Mouse (Mus musculus): ENCODE measurements around the gene Rnf182. TPM values are rescaled to one million over a fixed set of nuclear protein-coding genes. Genes with fewer than 3 reads are reported as not detected.

The Rnf182 gene
- polyA plus RNA-seq, 1 experiment from 2014 or later = 37.3 TPM

DNA sequence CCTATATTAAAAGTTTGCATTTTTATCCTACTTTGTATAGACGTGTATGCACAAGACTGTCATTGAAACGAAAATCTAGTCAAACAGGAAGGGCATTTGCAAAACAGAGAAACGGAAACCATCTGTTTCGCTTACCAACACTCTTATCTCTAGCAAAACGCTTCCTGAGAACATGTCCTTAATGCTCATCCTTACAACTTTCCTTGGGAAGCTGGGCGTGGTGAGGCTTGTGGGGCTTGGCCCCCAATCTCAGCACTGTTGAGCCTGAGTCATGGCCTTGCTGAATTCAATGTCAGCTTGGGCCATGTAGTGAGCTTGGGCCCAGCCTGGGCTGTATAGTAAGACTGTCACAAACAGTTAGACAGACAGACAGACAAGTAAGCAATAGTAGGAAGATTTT is 51.4 kb downstream of the Rnf182 start:
- Histone ChIP-seq H3K9ac (no peak overlapping the region), H3K4me1 (replicated peaks) (no peaks in the 10 kb centered on the region), H3K27ac (replicated peaks) (no peak overlapping the region), H3K4me2 (no peak overlapping the region), H3K4me3 (no peak overlapping the region), H3K27me3 (no peaks in the 10 kb centered on the region), H3K9me3 (no peaks in the 10 kb centered on the region), H3K36me3 (peaks cover 5% of the 10 kb centered on the region; the same call in 1 of the 2 replicates)
- 90% methylated on average over 6 of the region's 6 CpGs for WGBS
- ATAC-seq (ENCODE audit: low FRiP score, low read depth) = no peak

DNA sequence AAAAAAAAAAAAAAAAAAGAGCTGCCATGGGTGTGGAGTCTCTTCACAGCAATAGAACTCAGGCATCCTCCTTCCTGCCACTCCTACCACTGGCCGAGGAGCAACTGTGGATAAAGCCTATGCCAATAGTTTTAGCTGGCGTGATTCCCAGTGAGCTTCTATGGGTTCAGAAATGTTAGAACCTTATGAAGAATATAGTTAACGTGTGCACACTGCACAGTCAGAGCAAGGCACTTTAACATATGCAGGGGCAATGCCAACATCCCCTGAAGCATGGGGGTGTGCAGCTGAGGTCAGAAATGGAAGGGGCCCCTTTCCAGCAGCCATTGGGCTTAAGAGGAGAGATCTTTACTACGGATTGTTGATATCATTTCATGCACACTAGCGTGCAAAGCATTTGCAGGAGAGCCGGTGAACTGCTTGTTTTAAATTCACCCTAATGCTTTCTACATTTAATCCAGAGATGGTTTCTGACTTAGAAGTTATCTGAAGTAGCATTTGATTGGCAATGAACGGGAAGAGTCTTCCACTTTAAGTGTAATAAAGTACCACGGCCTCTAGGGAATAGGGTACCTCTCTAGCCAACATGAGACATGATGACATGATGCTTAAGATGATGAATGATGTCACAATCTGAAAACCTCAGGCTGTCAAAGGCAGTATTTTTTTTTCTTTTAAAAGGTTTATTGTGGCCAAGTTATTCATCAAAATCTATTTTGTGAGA is 61.8 kb downstream of the Rnf182 start:
- Histone ChIP-seq H3K36me3 (no peaks in the 10 kb centered on the region), H3K27me3 (no peaks in the 10 kb centered on the region), H3K4me2 (no peak overlapping the region), H3K27ac (replicated peaks) (no peak overlapping the region), H3K9ac (no peak overlapping the region), H3K4me3 (no peak overlapping the region), H3K9me3 (no peaks in the 10 kb centered on the region), H3K4me1 (replicated peaks) (no peaks in the 10 kb centered on the region)
- WGBS = 66% methylated on average over 8 of the region's 8 CpGs
- no peak for ATAC-seq (ENCODE audit: low FRiP score, low read depth)

DNA sequence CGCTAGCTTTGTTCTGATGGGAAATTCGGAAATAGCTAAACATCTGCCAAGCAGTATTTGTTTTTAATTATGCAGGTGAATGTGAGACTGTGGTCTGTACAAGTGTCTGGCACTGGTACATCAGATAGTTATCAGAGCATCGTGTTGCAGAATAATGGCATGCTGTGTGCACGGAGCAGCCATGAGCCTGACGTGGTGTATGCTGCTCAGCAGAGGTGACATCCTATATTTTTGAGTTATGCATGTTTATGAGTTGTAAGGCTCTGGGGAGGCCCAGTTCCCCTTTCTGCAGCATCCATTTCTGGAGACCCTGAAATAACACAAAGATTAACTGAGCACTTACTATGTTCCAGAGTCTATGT is 62.4 kb downstream of the Rnf182 start:
- H3K4me3 ChIP-seq = no peak overlapping the region
- H3K36me3 ChIP-seq = no peaks in the 10 kb centered on the region
- 66% methylated on average over 5 of the region's 5 CpGs for WGBS
- H3K27me3 ChIP-seq = no peaks in the 10 kb centered on the region
- H3K4me1 ChIP-seq (replicated peaks) = no peaks in the 10 kb centered on the region
- no peak for ATAC-seq (ENCODE audit: low FRiP score, low read depth)
- H3K4me2 ChIP-seq = no peak overlapping the region
- no peak overlapping the region for H3K9ac ChIP-seq
- H3K27ac ChIP-seq (replicated peaks) = no peak overlapping the region
- no peaks in the 10 kb centered on the region for H3K9me3 ChIP-seq

DNA sequence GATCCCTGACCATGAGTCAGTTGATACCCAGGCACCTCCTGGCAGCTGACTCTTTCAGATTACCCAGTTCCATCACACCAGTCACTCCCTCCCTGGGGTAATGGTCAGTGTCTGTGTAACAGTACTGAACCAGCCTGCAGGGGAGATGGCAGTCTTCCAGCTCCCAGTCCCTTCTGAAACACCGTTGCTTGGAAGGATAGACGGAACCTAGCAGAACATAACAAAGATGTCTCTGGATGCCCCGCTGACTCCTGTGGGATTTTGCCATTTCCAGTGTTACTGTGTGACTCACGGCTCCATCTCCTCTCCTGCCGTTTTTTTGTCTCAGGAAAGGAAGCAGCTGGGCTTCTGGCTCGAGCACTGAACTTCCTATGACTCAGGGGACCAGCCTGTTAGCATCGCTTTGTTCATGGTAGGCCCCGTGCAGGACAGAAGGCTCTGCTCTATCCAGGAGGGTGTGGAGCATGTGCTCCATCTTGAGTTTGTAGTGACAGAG is 69.0 kb downstream of the Rnf182 start:
- Histone ChIP-seq H3K4me3 (no peak overlapping the region), H3K9ac (no peak overlapping the region), H3K36me3 (no peaks in the 10 kb centered on the region), H3K27me3 (no peaks in the 10 kb centered on the region), H3K4me2 (no peak overlapping the region), H3K27ac (replicated peaks) (peak overlapping the region; percentile 46), H3K4me1 (replicated peaks) (peaks cover 15% of the 10 kb centered on the region), H3K9me3 (no peaks in the 10 kb centered on the region)
- WGBS = 16% methylated on average over 8 of the region's 8 CpGs
- peak; percentile 88 for ATAC-seq (ENCODE audit: low FRiP score, low read depth)

GRCm38 (mm10) chr13:43688065-43688464 is 72.6 kb downstream of the Rnf182 start:
- no peaks in the 10 kb centered on the region for H3K36me3 ChIP-seq
- no peak for ATAC-seq (ENCODE audit: low FRiP score, low read depth)
- no peaks in the 10 kb centered on the region for H3K9me3 ChIP-seq
- H3K4me3 ChIP-seq = no peak overlapping the region
- no peaks in the 10 kb centered on the region for H3K27me3 ChIP-seq
- H3K4me1 ChIP-seq (replicated peaks) = peaks cover 24% of the 10 kb centered on the region
- no peak overlapping the region for H3K9ac ChIP-seq
- H3K27ac ChIP-seq (replicated peaks) = no peak overlapping the region
- 94% methylated on average over 10 of the region's 10 CpGs for WGBS
- H3K4me2 ChIP-seq = no peak overlapping the region

- Histone ChIP-seq H3K4me1 (replicated peaks) (peaks cover 14% of the 10 kb centered on the region), H3K9ac (no peak overlapping the region), H3K9me3 (no peaks in the 10 kb centered on the region), H3K27ac (replicated peaks) (no peak overlapping the region), H3K4me3 (no peak overlapping the region), H3K36me3 (no peaks in the 10 kb centered on the region), H3K27me3 (no peaks in the 10 kb centered on the region), H3K4me2 (no peak overlapping the region)
- ATAC-seq (ENCODE audit: low FRiP score, low read depth) = no peak
- WGBS = 68% methylated on average over 3 of the region's 3 CpGs
Measured at GRCm38 (mm10) chr13:43691755-43692154, 76.2 kb downstream of the Rnf182 start.

GRCm38 (mm10) chr13:43695521-43695920 is 80.0 kb downstream of the Rnf182 start:
- no peak for ATAC-seq (ENCODE audit: low FRiP score, low read depth)
- no peaks in the 10 kb centered on the region for H3K9me3 ChIP-seq
- H3K4me2 ChIP-seq = no peak overlapping the region

GRCm38 (mm10) chr13:43696011-43696410 is 80.5 kb downstream of the Rnf182 start:
- Histone ChIP-seq H3K9ac (no peak overlapping the region), H3K27ac (replicated peaks) (no peak overlapping the region), H3K27me3 (no peaks in the 10 kb centered on the region), H3K4me2 (no peak overlapping the region), H3K4me3 (no peak overlapping the region), H3K9me3 (no peaks in the 10 kb centered on the region), H3K4me1 (replicated peaks) (peaks cover 6% of the 10 kb centered on the region), H3K36me3 (no peaks in the 10 kb centered on the region)
- no peak for ATAC-seq (ENCODE audit: low FRiP score, low read depth)
- 89% methylated on average over 7 of the region's 7 CpGs for WGBS

More at GRCm38 (mm10) chr13:43695521-43695920, 80.0 kb downstream of the Rnf182 start:
- Histone ChIP-seq H3K4me1 (replicated peaks) (peaks cover 9% of the 10 kb centered on the region), H3K27me3 (no peaks in the 10 kb centered on the region), H3K4me3 (no peak overlapping the region), H3K27ac (replicated peaks) (no peak overlapping the region), H3K36me3 (no peaks in the 10 kb centered on the region), H3K9ac (no peak overlapping the region)

GRCm38 (mm10) chr13:43698506-43698905 is 83.0 kb downstream of the Rnf182 start:
- Histone ChIP-seq H3K4me2 (no peak overlapping the region), H3K4me1 (replicated peaks) (0 out of 2 replicates have a peak, but pooled peaks cover 1% of the 10 kb centered on the region), H3K27ac (replicated peaks) (no peak overlapping the region), H3K9ac (no peak overlapping the region), H3K4me3 (no peak overlapping the region), H3K27me3 (no peaks in the 10 kb centered on the region), H3K36me3 (no peaks in the 10 kb centered on the region), H3K9me3 (no peaks in the 10 kb centered on the region)
- no peak for ATAC-seq (ENCODE audit: low FRiP score, low read depth)
- WGBS = 83% methylated on average over 7 of the region's 7 CpGs

DNA sequence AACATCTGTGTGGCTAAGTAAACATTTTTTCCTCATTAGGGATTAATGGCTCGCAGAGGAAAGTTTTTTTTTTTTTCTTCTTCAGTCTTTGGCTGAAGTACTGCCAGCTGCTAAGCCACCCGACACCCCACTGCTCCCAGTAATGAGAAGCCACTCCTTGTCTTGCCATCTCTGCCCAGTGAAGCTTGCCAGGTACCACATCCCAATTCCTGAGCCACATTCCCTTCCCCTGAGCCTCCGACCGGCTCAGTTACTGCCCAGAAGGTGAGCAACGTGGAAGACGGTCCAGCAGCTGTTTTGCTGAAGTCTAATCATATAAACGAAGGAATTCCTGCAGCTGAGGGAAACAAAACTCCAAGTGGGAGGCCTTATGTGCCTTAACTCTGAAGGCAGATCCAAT is 88.0 kb downstream of the Rnf182 start:
- Histone ChIP-seq H3K36me3 (no peaks in the 10 kb centered on the region), H3K9me3 (no peaks in the 10 kb centered on the region), H3K27me3 (no peaks in the 10 kb centered on the region), H3K4me1 (replicated peaks) (0 out of 2 replicates have a peak, but pooled peaks cover 4% of the 10 kb centered on the region), H3K9ac (no peak overlapping the region), H3K27ac (replicated peaks) (no peak overlapping the region), H3K4me2 (no peak overlapping the region), H3K4me3 (no peak overlapping the region)
- ATAC-seq (ENCODE audit: low FRiP score, low read depth) = no peak
- WGBS = 44% methylated on average over 7 of the region's 7 CpGs

GRCm38 (mm10) chr13:43704533-43705116 is 89.1 kb downstream of the Rnf182 start:
- no peak overlapping the region for H3K4me2 ChIP-seq
- H3K9ac ChIP-seq = no peak overlapping the region
- H3K36me3 ChIP-seq = no peaks in the 10 kb centered on the region
- ATAC-seq (ENCODE audit: low FRiP score, low read depth) = no peak
- no peaks in the 10 kb centered on the region for H3K27me3 ChIP-seq
- H3K4me1 ChIP-seq (replicated peaks) = 0 out of 2 replicates have a peak, but pooled peaks cover 4% of the 10 kb centered on the region
- H3K9me3 ChIP-seq = no peaks in the 10 kb centered on the region
- no peak overlapping the region for H3K4me3 ChIP-seq
- H3K27ac ChIP-seq (replicated peaks) = no peak overlapping the region
- 69% methylated on average over 7 of the region's 7 CpGs for WGBS

DNA sequence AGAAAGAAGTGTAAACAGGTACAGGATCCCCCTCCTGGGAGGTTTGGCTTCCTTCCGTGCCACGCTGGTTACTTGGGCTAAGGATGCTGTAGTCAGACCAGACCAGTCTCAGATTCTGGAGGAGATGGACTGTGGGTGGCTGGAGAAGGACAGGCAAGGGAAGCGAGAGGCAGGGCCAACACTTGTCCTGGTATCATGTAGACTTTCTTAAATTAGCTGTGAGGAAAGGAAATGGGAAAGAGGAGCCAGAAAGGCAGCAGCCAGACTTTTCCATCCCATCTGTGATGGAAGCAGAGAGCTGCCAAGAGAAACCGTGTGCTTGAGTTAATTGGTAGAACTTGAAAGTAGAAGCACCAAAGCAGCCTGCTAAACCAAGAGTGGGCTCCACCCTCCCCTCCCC is 90.9 kb downstream of the Rnf182 start:
- H3K9me3 ChIP-seq = no peaks in the 10 kb centered on the region
- 77% methylated on average over 4 of the region's 4 CpGs for WGBS
- H3K27ac ChIP-seq (replicated peaks) = no peak overlapping the region
- H3K27me3 ChIP-seq = no peaks in the 10 kb centered on the region
- H3K4me2 ChIP-seq = no peak overlapping the region
- H3K4me1 ChIP-seq (replicated peaks) = peaks cover 9% of the 10 kb centered on the region; the same call in 1 of the 2 replicates
- no peaks in the 10 kb centered on the region for H3K36me3 ChIP-seq
- no peak for ATAC-seq (ENCODE audit: low FRiP score, low read depth)
- H3K4me3 ChIP-seq = no peak overlapping the region
- H3K9ac ChIP-seq = no peak overlapping the region
